Mouse (Mus musculus) thymus, postnatal 14 days (tissue): ENCODE data around the gene Shd.

Experiments
- DNase-seq: peaks from one replicate; pipeline ENCODE4 v3.0.0; 2021

Shd gene

GRCm38 (mm10) chr17:56008356-56009087, 38.3 kb downstream of the Shd start:
- peak; percentile 92 for DNase-seq

- peak; percentile 94 for DNase-seq
Observed at GRCm38 (mm10) chr17:56009088-56009961, 39.1 kb downstream of the Shd start.

GRCm38 (mm10) chr17:56009962-56010240, 39.6 kb downstream of the Shd start:
- no peak for DNase-seq

- DNase-seq = no peak
Observed at GRCm38 (mm10) chr17:56010255-56010654, 40.0 kb downstream of the Shd start.

- DNase-seq = peak; percentile 86
Observed at GRCm38 (mm10) chr17:56010681-56011080, 40.4 kb downstream of the Shd start.

GRCm38 (mm10) chr17:56011441-56011840, 41.2 kb downstream of the Shd start:
- DNase-seq = no peak

GRCm38 (mm10) chr17:56015293-56015692, 45.0 kb downstream of the Shd start:
- no peak for DNase-seq

- no peak for DNase-seq
Observed at GRCm38 (mm10) chr17:56016382-56016781, 46.1 kb downstream of the Shd start.

- no peak for DNase-seq
Observed at GRCm38 (mm10) chr17:56016793-56017785, 46.8 kb downstream of the Shd start.

GRCm38 (mm10) chr17:56017848-56018247, 47.6 kb downstream of the Shd start:
- DNase-seq = no peak

GRCm38 (mm10) chr17:56018347-56019131, 48.3 kb downstream of the Shd start:
- DNase-seq = peak; percentile 86

GRCm38 (mm10) chr17:56020400-56021084, 50.3 kb downstream of the Shd start:
- DNase-seq = no peak

- peak; percentile 87 for DNase-seq
Observed at GRCm38 (mm10) chr17:56021161-56021910, 51.1 kb downstream of the Shd start.

- peak; percentile 44 for DNase-seq
Observed at GRCm38 (mm10) chr17:56022131-56022988, 52.1 kb downstream of the Shd start.

- DNase-seq = no peak
Observed at GRCm38 (mm10) chr17:56022989-56023290, 52.7 kb downstream of the Shd start.

GRCm38 (mm10) chr17:56023386-56023785, 53.1 kb downstream of the Shd start:
- no peak for DNase-seq

- no peak for DNase-seq
Observed at GRCm38 (mm10) chr17:56024476-56024875, 54.2 kb downstream of the Shd start.

GRCm38 (mm10) chr17:56024931-56025330, 54.7 kb downstream of the Shd start:
- no peak for DNase-seq
